Mouse (Mus musculus): ENCODE data around the gene Ntn1. TPM values are rescaled to one million over a fixed set of nuclear protein-coding genes. Genes with fewer than 3 reads are reported as not detected.

Ntn1 gene
- polyA plus RNA-seq, 1 experiment, result 0.09 TPM

DNA sequence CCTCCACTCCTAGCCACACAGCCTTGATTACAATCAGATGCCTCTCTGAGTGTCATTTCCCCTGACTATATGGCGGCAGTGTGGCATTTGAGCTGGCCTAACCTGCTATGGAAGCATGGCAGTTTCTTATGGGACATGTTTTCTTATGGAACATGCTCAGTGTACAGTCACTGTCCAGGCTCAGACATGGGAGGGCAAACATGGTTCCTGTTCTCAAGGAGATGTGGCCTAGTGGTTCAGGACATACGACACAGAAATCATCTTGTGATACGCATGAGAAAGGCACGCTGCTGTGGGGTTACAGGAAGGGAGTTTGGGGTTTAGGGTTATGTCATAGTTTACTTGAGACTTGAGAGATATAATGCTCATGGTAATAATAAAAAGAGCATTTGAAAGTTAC, 35.0 kb upstream of the Ntn1 start:
- H3K4me1 ChIP-seq (ENCODE audit: control insufficient read depth, insufficient read depth, low read length), result peaks cover 62% of the 10 kb centered on the region
- no peak overlapping the region for H3K4me3 ChIP-seq (ENCODE audit: insufficient read depth, low read length)
- TF ChIP-seq POLR2A (IDR thresholded peaks at IDR 0.05; ENCODE audit: borderline replicate concordance, low read depth, low read length) (no peak), CTCF (IDR thresholded peaks at IDR 0.05; ENCODE audit: low read depth, low read length) (no peak)
- no peak overlapping the region for H3K27ac ChIP-seq (ENCODE audit: insufficient read depth, low read depth, low read length)

DNA sequence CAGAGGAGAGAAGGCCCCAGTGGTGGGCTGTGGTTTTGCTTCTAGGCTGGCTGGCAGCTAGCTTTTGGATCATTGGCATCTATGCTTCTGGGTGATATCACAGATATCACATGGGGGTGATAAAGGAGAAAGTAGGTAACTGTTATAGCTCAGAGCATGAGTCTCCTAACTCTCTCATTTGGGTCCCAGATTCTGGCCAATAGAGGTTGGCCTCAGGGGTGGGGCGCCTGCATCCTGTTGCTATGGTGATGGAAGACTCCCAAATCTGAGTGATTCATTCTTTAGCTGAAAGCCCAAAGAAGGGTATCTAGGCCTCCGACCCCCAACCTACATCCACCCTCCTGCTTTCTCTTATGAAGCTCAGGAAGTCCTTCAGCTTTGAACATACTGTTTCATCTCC, 34.1 kb upstream of the Ntn1 start:
- H3K4me1 ChIP-seq (ENCODE audit: control insufficient read depth, insufficient read depth, low read length), result peaks cover 64% of the 10 kb centered on the region
- TF ChIP-seq POLR2A (IDR thresholded peaks at IDR 0.05; ENCODE audit: borderline replicate concordance, low read depth, low read length) (no peak), CTCF (IDR thresholded peaks at IDR 0.05; ENCODE audit: low read depth, low read length) (no peak)
- no peak overlapping the region for H3K27ac ChIP-seq (ENCODE audit: insufficient read depth, low read depth, low read length)
- peak overlapping the region; percentile 22 for H3K4me3 ChIP-seq (ENCODE audit: insufficient read depth, low read length)

DNA sequence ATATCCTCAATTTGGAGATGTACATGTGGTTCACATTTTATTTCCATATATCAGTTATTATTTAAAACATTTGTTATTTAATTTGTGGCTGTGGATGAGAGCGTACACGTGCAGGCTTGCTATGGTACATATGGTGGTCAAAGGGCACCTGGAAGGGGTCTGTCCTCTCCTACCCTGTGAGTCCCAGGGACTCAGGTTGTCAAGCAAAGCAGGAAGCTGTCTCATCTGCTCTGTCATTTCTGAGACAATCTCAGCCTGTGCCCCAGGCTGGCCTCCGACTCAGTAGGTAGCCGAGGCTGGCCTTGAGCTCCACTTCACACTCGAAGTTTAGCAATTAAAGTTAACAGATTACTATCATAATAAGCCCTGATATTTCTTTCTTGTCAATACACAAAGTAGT, 32.9 kb upstream of the Ntn1 start:
- H3K4me1 ChIP-seq (ENCODE audit: control insufficient read depth, insufficient read depth, low read length), result peaks cover 57% of the 10 kb centered on the region
- no peak overlapping the region for H3K27ac ChIP-seq (ENCODE audit: insufficient read depth, low read depth, low read length)
- no peak for TF ChIP-seq CTCF (IDR thresholded peaks at IDR 0.05; ENCODE audit: low read depth, low read length)
- peak overlapping the region; percentile 72 for H3K4me3 ChIP-seq (ENCODE audit: insufficient read depth, low read length)

DNA sequence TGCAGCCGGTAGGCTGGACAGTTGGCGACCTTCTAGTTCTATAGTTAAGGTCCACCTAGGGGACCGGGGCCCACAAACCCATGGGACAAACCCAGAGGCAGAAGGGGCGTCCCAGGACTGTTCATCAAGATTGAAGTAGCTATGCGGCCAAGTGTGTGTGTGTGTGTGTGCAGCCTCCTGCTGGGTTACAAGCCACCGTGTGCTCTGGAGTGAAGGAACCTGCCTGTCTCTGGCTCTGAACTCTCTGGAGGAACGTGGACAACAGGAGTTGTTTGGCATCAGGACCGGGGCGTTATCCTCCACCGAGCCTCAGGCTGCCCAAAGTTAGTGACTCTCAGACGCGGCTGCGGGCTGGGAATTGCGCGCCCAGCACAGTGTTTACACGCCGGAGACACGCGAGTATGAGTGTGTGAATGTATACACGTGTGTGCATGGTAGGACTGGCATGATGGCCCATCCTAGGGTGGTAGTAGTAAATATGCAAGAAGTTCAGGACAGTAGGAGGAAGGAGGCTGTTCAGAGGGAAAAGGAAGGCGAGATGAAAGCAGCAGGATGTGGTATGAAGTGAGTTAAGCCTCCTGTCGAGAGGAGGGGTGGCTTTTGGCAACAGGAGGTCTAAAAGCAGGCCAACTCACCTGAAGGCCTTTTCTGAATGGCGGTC, 31.9 kb upstream of the Ntn1 start:
- peaks cover 50% of the 10 kb centered on the region for H3K4me1 ChIP-seq (ENCODE audit: control insufficient read depth, insufficient read depth, low read length)
- peak overlapping the region; percentile 72 for H3K4me3 ChIP-seq (ENCODE audit: insufficient read depth, low read length)
- peak overlapping the region; percentile 74 for H3K27ac ChIP-seq (ENCODE audit: insufficient read depth, low read depth, low read length)
- TF ChIP-seq POLR2A (IDR thresholded peaks at IDR 0.05; ENCODE audit: borderline replicate concordance, low read depth, low read length), result no peak
- TF ChIP-seq CTCF (IDR thresholded peaks at IDR 0.05; ENCODE audit: low read depth, low read length), result no peak

DNA sequence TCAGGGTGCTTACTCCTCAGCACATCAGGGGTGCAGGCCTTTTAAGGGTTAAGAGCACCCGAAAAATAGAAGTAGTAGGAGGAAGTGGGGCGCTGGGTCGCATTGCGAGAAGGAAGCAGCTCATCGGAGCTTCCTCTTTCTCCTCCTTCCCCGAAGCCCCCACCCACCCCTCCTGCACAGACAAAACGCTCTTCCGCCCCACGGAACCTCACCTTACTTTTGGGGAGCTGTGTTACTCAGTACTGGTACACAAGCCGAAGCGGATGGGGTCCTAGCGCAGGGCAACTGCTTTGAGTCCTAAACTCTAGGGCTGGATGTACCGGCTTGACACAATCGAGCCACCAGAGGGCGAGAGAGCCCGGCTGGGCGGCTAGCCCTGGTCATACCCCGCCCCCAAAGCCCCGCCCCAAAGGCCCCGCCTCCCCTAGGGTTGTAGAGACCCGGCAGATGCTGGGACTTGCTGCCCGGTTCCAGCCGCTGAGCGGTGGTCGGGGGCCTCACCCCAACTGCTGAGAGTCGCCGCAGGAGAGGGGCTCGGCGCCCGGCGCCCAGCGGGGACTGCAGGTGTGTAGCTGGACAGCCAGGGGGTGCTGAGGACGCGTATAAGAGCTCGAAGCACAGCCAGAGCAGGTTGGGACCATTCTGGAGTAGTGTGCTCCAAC, 31.2 kb upstream of the Ntn1 start, which contains the start of gene Pik3r5:
TSS of gene Pik3r5 (plus strand) at position 423 of the 662 bp plus-strand sequence.
- TF ChIP-seq POLR2A (IDR thresholded peaks at IDR 0.05; ENCODE audit: borderline replicate concordance, low read depth, low read length) (no peak; the same call in 1 of the 2 replicates), CTCF (IDR thresholded peaks at IDR 0.05; ENCODE audit: low read depth, low read length) (peak; percentile 94)
- H3K4me1 ChIP-seq (ENCODE audit: control insufficient read depth, insufficient read depth, low read length), result peaks cover 44% of the 10 kb centered on the region
- H3K27ac ChIP-seq (ENCODE audit: insufficient read depth, low read depth, low read length), result peak within 1 kb of the TSS; percentile 98
- peak within 1 kb of the TSS; percentile 72 for H3K4me3 ChIP-seq (ENCODE audit: insufficient read depth, low read length)

DNA sequence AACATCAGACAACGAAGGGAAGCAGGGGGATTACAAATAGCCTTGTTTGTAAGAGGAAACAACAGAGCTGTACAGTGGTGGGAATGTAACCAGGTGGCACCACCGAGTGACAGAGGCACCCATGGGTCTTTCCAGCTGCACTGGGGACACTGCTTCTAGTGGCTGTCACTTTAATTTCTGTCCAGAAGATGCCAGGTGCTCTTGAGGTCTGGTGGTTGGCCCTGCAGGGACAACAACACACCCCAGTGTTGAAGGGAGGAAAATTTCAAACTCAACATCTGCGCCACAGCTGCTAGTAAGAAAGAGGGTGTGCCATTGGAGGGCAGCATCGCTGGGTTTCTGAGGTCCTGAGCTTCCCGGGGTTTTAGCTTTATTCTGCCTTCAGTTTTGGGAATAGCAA, 30.0 kb upstream of the Ntn1 start:
- H3K27ac ChIP-seq (ENCODE audit: insufficient read depth, low read depth, low read length), result peak overlapping the region; percentile 98
- no peak for TF ChIP-seq POLR2A (IDR thresholded peaks at IDR 0.05; ENCODE audit: borderline replicate concordance, low read depth, low read length)
- no peak for TF ChIP-seq CTCF (IDR thresholded peaks at IDR 0.05; ENCODE audit: low read depth, low read length)
- peak overlapping the region; percentile 72 for H3K4me3 ChIP-seq (ENCODE audit: insufficient read depth, low read length)
- peaks cover 37% of the 10 kb centered on the region for H3K4me1 ChIP-seq (ENCODE audit: control insufficient read depth, insufficient read depth, low read length)

DNA sequence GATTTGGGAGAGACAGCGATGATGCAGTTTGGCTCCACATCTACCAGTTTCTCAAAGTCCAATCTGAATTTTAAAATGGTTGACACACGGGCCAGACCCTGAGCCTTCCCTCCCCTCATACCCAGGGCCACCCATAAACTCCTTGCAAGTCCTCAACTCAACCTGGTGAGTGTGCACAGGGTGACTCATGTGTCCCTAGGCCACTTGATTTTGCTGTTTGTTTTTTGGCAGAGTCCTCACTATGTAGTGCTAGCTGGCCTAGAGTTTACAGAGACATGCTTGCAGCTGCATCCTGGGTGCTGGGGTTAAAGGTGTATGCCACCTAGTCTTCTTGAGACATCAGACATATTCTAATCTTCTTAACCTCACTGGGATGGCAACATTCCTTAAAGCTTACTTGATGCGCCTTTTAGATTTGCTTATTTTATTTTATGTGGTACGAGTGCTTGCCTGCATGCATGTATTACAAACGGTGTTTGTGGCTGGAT, 26.5 kb upstream of the Ntn1 start:
- Histone ChIP-seq H3K4me1 (ENCODE audit: control insufficient read depth, insufficient read depth, low read length) (peaks cover 19% of the 10 kb centered on the region), H3K27ac (ENCODE audit: insufficient read depth, low read depth, low read length) (no peak overlapping the region), H3K4me3 (ENCODE audit: insufficient read depth, low read length) (no peak overlapping the region)
- TF ChIP-seq CTCF (IDR thresholded peaks at IDR 0.05; ENCODE audit: low read depth, low read length) (no peak), POLR2A (IDR thresholded peaks at IDR 0.05; ENCODE audit: borderline replicate concordance, low read depth, low read length) (no peak)

DNA sequence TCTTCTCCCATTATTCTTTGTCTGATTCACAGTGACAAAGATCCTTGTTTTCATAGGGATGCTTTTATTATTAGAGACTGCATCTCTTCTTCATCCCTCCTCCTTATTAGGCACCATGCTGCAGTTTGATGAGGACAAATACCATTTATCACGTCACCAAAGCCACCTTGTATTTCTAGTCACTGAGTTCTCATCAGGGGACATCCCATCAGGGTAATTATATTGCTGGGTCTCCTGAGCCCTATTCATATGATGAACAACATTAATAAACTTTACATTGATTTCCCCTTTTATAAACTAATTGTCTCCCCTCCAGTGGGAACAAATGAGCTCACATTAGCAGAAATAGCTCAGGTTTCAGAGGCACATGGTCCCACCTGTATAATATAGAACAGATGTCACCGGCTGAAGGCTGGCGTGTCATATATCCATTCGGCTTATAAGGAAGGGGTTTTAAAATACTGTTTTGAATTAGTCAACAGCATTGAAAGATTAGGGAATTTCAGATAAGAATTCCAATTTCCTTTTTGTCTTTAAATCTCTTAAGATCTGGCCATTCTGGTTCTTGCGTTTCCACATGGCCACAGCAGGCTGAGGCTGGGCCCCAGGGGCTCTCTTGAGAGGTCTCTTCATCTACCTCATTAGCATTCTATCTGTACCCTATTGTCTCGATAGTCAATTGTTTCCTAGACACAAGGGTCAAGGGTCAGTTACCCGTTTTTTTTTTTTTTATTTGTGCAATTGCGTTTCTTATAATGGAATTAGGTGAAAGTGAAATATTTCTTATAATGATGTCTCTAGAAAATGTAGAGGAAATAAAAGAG, 25.1 kb upstream of the Ntn1 start:
- Histone ChIP-seq H3K4me1 (ENCODE audit: control insufficient read depth, insufficient read depth, low read length) (peaks cover 15% of the 10 kb centered on the region), H3K27ac (ENCODE audit: insufficient read depth, low read depth, low read length) (no peak overlapping the region), H3K4me3 (ENCODE audit: insufficient read depth, low read length) (no peak overlapping the region)
- TF ChIP-seq CTCF (IDR thresholded peaks at IDR 0.05; ENCODE audit: low read depth, low read length), result no peak

DNA sequence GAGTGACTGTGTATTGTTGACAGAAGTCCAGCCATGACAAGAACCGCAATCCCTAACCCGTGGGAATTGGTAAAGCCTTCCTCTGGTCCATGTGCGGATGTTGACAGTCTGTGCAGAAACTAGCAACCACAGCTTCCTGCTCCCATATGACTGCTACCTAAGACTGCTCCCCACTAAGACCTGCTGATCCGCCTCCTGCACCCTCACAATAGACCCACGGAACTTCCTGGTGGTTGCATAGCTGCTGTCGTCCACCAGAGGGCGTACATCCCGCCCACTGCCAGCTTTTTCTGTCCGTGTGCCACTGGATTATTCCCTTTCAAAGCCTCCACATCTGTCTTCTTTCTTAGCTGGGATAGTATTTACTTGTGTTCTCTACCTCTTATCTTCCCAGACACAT, 17.2 kb upstream of the Ntn1 start:
- TF ChIP-seq POLR2A (IDR thresholded peaks at IDR 0.05; ENCODE audit: borderline replicate concordance, low read depth, low read length) (no peak), CTCF (IDR thresholded peaks at IDR 0.05; ENCODE audit: low read depth, low read length) (peak; percentile 95)
- peaks cover 2% of the 10 kb centered on the region; the same call in 1 of the 2 replicates for H3K4me1 ChIP-seq (ENCODE audit: control insufficient read depth, insufficient read depth, low read length)
- no peak overlapping the region for H3K27ac ChIP-seq (ENCODE audit: insufficient read depth, low read depth, low read length)
- H3K4me3 ChIP-seq (ENCODE audit: insufficient read depth, low read length), result no peak overlapping the region

All from bone marrow macrophage, adult 2 months (primary cell).